Comparison of ENCODE assay signal across 8 mouse cellular contexts in genomic region chr9:65434140-65434539, GRCm38 (mm10). TPM values are rescaled to one million over a fixed set of nuclear protein-coding genes. Genes with fewer than 3 reads are reported as not detected.
A peak's percentile ranks its signal among the peaks of the same experiment; 100 is the strongest.
DNase-seq lines count a peak whose midpoint lies in the region; ATAC-seq and TF ChIP-seq lines count a peak whose summit lies in the region.

No protein-coding gene starts in this region.

- H3K4me3 ChIP-seq in intestine, postnatal 0 days (ENCODE audit: low read depth, low read length): no peak overlapping the region
- H3K4me3 ChIP-seq in intestine, embryonic 16.5 days (ENCODE audit: low read length): no peak overlapping the region
- H3K4me3 ChIP-seq in C2C12 (ENCODE audit: insufficient read depth, poor library complexity, severe bottlenecking): no peak overlapping the region
- H3K4me3 ChIP-seq in kidney, postnatal 0 days (replicated peaks; ENCODE audit: low read depth, low read length): no peak overlapping the region

- peak; percentile 69 for TF ChIP-seq CTCF in intestine, postnatal 0 days (IDR thresholded peaks at IDR 0.05; ENCODE audit: low read depth)
- peak; percentile 37 for TF ChIP-seq CTCF in C2C12 (IDR thresholded peaks at IDR 0.05; ENCODE audit: control insufficient read depth, insufficient read depth, insufficient read length)
- peak; percentile 69 for TF ChIP-seq CTCF in kidney, postnatal 0 days (IDR thresholded peaks at IDR 0.05; ENCODE audit: low read depth)

- H3K27me3 ChIP-seq in intestine, postnatal 0 days (replicated peaks; ENCODE audit: control insufficient read depth, insufficient read depth, low read length): no peaks in the 10 kb centered on the region
- H3K27me3 ChIP-seq in intestine, embryonic 16.5 days (replicated peaks; ENCODE audit: control insufficient read depth, insufficient read depth, low read length): 0 out of 2 replicates have a peak, but pooled peaks cover 2% of the 10 kb centered on the region
- H3K27me3 ChIP-seq in C2C12 (ENCODE audit: control insufficient read depth, insufficient read depth, insufficient read length): no peaks in the 10 kb centered on the region
- no peaks in the 10 kb centered on the region for H3K27me3 ChIP-seq in kidney, postnatal 0 days (ENCODE audit: insufficient read depth, low read length)

- peaks cover 4% of the 10 kb centered on the region for H3K79me3 ChIP-seq in C2C12 (ENCODE audit: low read depth)

- H3K9me3 ChIP-seq in intestine, postnatal 0 days (ENCODE audit: control insufficient read depth): no peaks in the 10 kb centered on the region
- H3K9me3 ChIP-seq in intestine, embryonic 16.5 days (ENCODE audit: control insufficient read depth, low read length): no peaks in the 10 kb centered on the region
- no peaks in the 10 kb centered on the region for H3K9me3 ChIP-seq in kidney, postnatal 0 days (replicated peaks; ENCODE audit: low read length)

- no peak for ATAC-seq in intestine, postnatal 0 days
- ATAC-seq in intestine, embryonic 16.5 days: no peak
- no peak for ATAC-seq in kidney, postnatal 0 days (replicated peaks; ENCODE audit: low FRiP score, low read depth)
- no peak for ATAC-seq in inflammation-experienced regulatory T-cells, adult 6 months

- DNase-seq in NIH3T3 (ENCODE audit: low read depth): peak; percentile 80
- DNase-seq in cerebellum, postnatal 10 days: peak; percentile 61 to 63
- peak; percentile 58 for DNase-seq in kidney, postnatal 0 days (ENCODE audit: low spot score)
- DNase-seq in natural killer cell, adult 2 months (ENCODE audit: low spot score in 2 of 2): peak; percentile 38 to 59

- WGBS in intestine, postnatal 0 days: 68% methylated on average over 5 of the region's 5 CpGs
- WGBS in intestine, embryonic 16.5 days: 67% methylated on average over 5 of the region's 5 CpGs
- WGBS in kidney, postnatal 0 days: 74% methylated on average over 5 of the region's 5 CpGs

- no peak overlapping the region for H3ac ChIP-seq in C2C12 (ENCODE audit: control insufficient read depth, insufficient read length, low read depth)

- H3K79me2 ChIP-seq in C2C12 (ENCODE audit: control insufficient read depth, insufficient read depth): peaks cover 13% of the 10 kb centered on the region

- H3K4me2 ChIP-seq in intestine, postnatal 0 days (replicated peaks; ENCODE audit: low read depth): no peak overlapping the region
- H3K4me2 ChIP-seq in intestine, embryonic 16.5 days (ENCODE audit: low read depth, low read length): no peak overlapping the region
- H3K4me2 ChIP-seq in kidney, postnatal 0 days (ENCODE audit: low read length): no peak overlapping the region

- no peak overlapping the region for H3K27ac ChIP-seq in intestine, postnatal 0 days (ENCODE audit: low read depth, low read length)
- no peak overlapping the region for H3K27ac ChIP-seq in intestine, embryonic 16.5 days (ENCODE audit: low read length)
- H3K27ac ChIP-seq in kidney, postnatal 0 days: no peak overlapping the region

- H3K9ac ChIP-seq in intestine, postnatal 0 days (ENCODE audit: low read depth, low read length): no peak overlapping the region
- H3K9ac ChIP-seq in intestine, embryonic 16.5 days (ENCODE audit: low read depth, low read length): no peak overlapping the region
- no peak overlapping the region for H3K9ac ChIP-seq in kidney, postnatal 0 days (ENCODE audit: low read depth, low read length)

- no peaks in the 10 kb centered on the region; the same call in 1 of the 2 replicates for H3K36me3 ChIP-seq in intestine, postnatal 0 days (ENCODE audit: control insufficient read depth, insufficient read depth)
- no peaks in the 10 kb centered on the region for H3K36me3 ChIP-seq in intestine, embryonic 16.5 days (ENCODE audit: control insufficient read depth, insufficient read depth, low read length)
- H3K36me3 ChIP-seq in C2C12 (ENCODE audit: control insufficient read depth, insufficient read depth): no peaks in the 10 kb centered on the region
- no peaks in the 10 kb centered on the region for H3K36me3 ChIP-seq in kidney, postnatal 0 days (ENCODE audit: insufficient read depth, low read length)

- no peaks in the 10 kb centered on the region for H3K4me1 ChIP-seq in intestine, postnatal 0 days (replicated peaks; ENCODE audit: control insufficient read depth, insufficient read depth, low read length)
- no peaks in the 10 kb centered on the region for H3K4me1 ChIP-seq in intestine, embryonic 16.5 days (ENCODE audit: control insufficient read depth, insufficient read depth, low read length)
- H3K4me1 ChIP-seq in kidney, postnatal 0 days (replicated peaks; ENCODE audit: insufficient read depth, low read length): no peaks in the 10 kb centered on the region

TF ChIP-seq in C2C12, 6 proteins besides CTCF, POLR2A, EP300 and RAD21:
- TF ChIP-seq MYOD1 (IDR thresholded peaks at IDR 0.05; ENCODE audit: control insufficient read depth, insufficient read length, low read depth): no peak
- TF ChIP-seq FOSL1 (IDR thresholded peaks at IDR 0.05; ENCODE audit: insufficient read depth, low read length, poor library complexity, severe bottlenecking): no peak
- TF ChIP-seq MYOG (IDR thresholded peaks at IDR 0.05; ENCODE audit: control insufficient read depth, extremely low read depth, insufficient read length): no peak
- TF ChIP-seq USF1 (IDR thresholded peaks at IDR 0.05; ENCODE audit: low read depth): no peak
- TF ChIP-seq MAX (IDR thresholded peaks at IDR 0.05): no peak
- TF ChIP-seq CEBPB (IDR thresholded peaks at IDR 0.05; ENCODE audit: low read depth): no peak

RNA-seq across cellular contexts. Expression of gene Mtfmt, which starts 1.4 kb away (rescaled TPM):
- polyA plus RNA-seq in intestine, postnatal 0 days (2015; fragmentation: Nextera tagmentation; extraction: Ambion mirVana): 14.8 and 15.7 TPM in 2 replicates
- polyA plus RNA-seq in intestine, embryonic 16.5 days (2015; fragmentation: Nextera tagmentation; extraction: Ambion mirVana): 20.3 and 24.0 TPM in 2 replicates
- polyA plus RNA-seq in C2C12 (2012; fragmentation: generic; extraction: Trizol): 7.1 TPM
- polyA plus RNA-seq in kidney, postnatal 0 days (2015; fragmentation: Nextera tagmentation; extraction: Ambion mirVana): 19.2 and 20.6 TPM in 2 replicates
- 10 to 100 TPM; 20.3 to 25.1 (median 21.8) TPM for polyA plus RNA-seq in inflammation-experienced regulatory T-cells, adult 6 months (2017; shearing (Covaris generic))

RNA-seq across cellular contexts. Expression of gene Slc51b, which starts 11.4 kb away (rescaled TPM):
- polyA plus RNA-seq in intestine, postnatal 0 days (2015; fragmentation: Nextera tagmentation; extraction: Ambion mirVana): 261 and 305 TPM in 2 replicates
- 16.4 and 26.4 TPM in 2 replicates for polyA plus RNA-seq in intestine, embryonic 16.5 days (2015; fragmentation: Nextera tagmentation; extraction: Ambion mirVana)
- not detected for polyA plus RNA-seq in C2C12 (2012; fragmentation: generic; extraction: Trizol)
- polyA plus RNA-seq in kidney, postnatal 0 days (2015; fragmentation: Nextera tagmentation; extraction: Ambion mirVana): 33.4 and 36.0 TPM in 2 replicates
- not detected for polyA plus RNA-seq in inflammation-experienced regulatory T-cells, adult 6 months (2017; shearing (Covaris generic))

RNA-seq across cellular contexts. Expression of gene Spg21, which starts 26.6 kb away (rescaled TPM):
- 85.8 and 86.3 TPM in 2 replicates for polyA plus RNA-seq in intestine, postnatal 0 days (2015; fragmentation: Nextera tagmentation; extraction: Ambion mirVana)
- 95.1 and 107 TPM in 2 replicates for polyA plus RNA-seq in intestine, embryonic 16.5 days (2015; fragmentation: Nextera tagmentation; extraction: Ambion mirVana)
- 44.4 TPM for polyA plus RNA-seq in C2C12 (2012; fragmentation: generic; extraction: Trizol)
- polyA plus RNA-seq in kidney, postnatal 0 days (2015; fragmentation: Nextera tagmentation; extraction: Ambion mirVana): 118 and 122 TPM in 2 replicates
- 10 to 100 TPM; 37.2 to 83.3 (median 81.4) TPM for polyA plus RNA-seq in inflammation-experienced regulatory T-cells, adult 6 months (2017; shearing (Covaris generic))

RNA-seq across cellular contexts. Expression of gene Rasl12, which starts 35.8 kb away (rescaled TPM):
- polyA plus RNA-seq in intestine, postnatal 0 days (2015; fragmentation: Nextera tagmentation; extraction: Ambion mirVana): 5.4 and 6.2 TPM in 2 replicates
- polyA plus RNA-seq in intestine, embryonic 16.5 days (2015; fragmentation: Nextera tagmentation; extraction: Ambion mirVana): 5.0 and 5.5 TPM in 2 replicates
- polyA plus RNA-seq in C2C12 (2012; fragmentation: generic; extraction: Trizol): 0.05 TPM
- 10.4 and 10.7 TPM in 2 replicates for polyA plus RNA-seq in kidney, postnatal 0 days (2015; fragmentation: Nextera tagmentation; extraction: Ambion mirVana)
- polyA plus RNA-seq in inflammation-experienced regulatory T-cells, adult 6 months (2017; shearing (Covaris generic)): under 1 TPM in 2 of 3 experiments, not detected in 1; 0.23 to 0.89 TPM

RNA-seq across cellular contexts. Expression of gene Kbtbd13, which starts 42.7 kb away (rescaled TPM):
- 3.9 and 5.0 TPM in 2 replicates for polyA plus RNA-seq in intestine, postnatal 0 days (2015; fragmentation: Nextera tagmentation; extraction: Ambion mirVana)
- 2.5 and 3.4 TPM in 2 replicates for polyA plus RNA-seq in intestine, embryonic 16.5 days (2015; fragmentation: Nextera tagmentation; extraction: Ambion mirVana)
- not detected for polyA plus RNA-seq in C2C12 (2012; fragmentation: generic; extraction: Trizol)
- polyA plus RNA-seq in kidney, postnatal 0 days (2015; fragmentation: Nextera tagmentation; extraction: Ambion mirVana): 1.2 and 1.5 TPM in 2 replicates
- not detected for polyA plus RNA-seq in inflammation-experienced regulatory T-cells, adult 6 months (2017; shearing (Covaris generic))

Comparison
In these comparisons a context has a peak if more than half of its experiments do, and no peak if none do; other contexts are left out.
1. RNA of gene Slc51b, which starts 11.4 kb away (polyA plus RNA-seq): 261 to 305 TPM in intestine, postnatal 0 days, 33.4 to 36.0 TPM in kidney, postnatal 0 days and 16.4 to 26.4 TPM in intestine, embryonic 16.5 days; not detected in C2C12 (single experiment) and not detected in inflammation-experienced regulatory T-cells, adult 6 months; every median in the first group is over 10 times any median in the second.
2. Peak in every context shown above with its lines, with median percentiles within 50 percentile points of each other: CTCF ChIP-seq and DNase-seq.